Mouse (Mus musculus): ENCODE measurements around the gene Kiss1r. TPM values are rescaled to one million over a fixed set of nuclear protein-coding genes. Genes with fewer than 3 reads are reported as not detected.
A peak's percentile ranks its signal among the peaks of the same experiment; 100 is the strongest.

The Kiss1r gene
- polyA plus RNA-seq, 1 experiment from 2014 or later, result 0.21 TPM

- Histone ChIP-seq H3K27ac (replicated peaks; ENCODE audit: low read depth, low read length) (no peak overlapping the region), H3K4me3 (ENCODE audit: low read depth, low read length) (no peak overlapping the region), H3K9ac (ENCODE audit: low read length) (no peak overlapping the region), H3K4me1 (ENCODE audit: control insufficient read depth, insufficient read depth, low read length) (peaks cover 32% of the 10 kb centered on the region), H3K36me3 (ENCODE audit: control insufficient read depth, insufficient read depth, low read length) (no peaks in the 10 kb centered on the region), H3K4me2 (ENCODE audit: low read depth, severe bottlenecking) (no peak overlapping the region), H3K27me3 (ENCODE audit: control insufficient read depth, insufficient read depth, low read length) (peaks cover 31% of the 10 kb centered on the region), H3K9me3 (ENCODE audit: control insufficient read depth, low read length) (peaks cover 3% of the 10 kb centered on the region; the same call in 1 of the 2 replicates)
- 11% methylated on average over 29 of the region's 29 CpGs for WGBS
- ATAC-seq (ENCODE audit: insufficient number of reproducible peaks, low FRiP score, low TSS enrichment, low read depth), result no peak
- DNase-seq (ENCODE audit: low spot score), result peak; percentile 96
These were observed 8.4 kb downstream of the Kiss1r start for GRCm38 (mm10) chr10:79924998-79925784.

- Histone ChIP-seq H3K4me1 (ENCODE audit: control insufficient read depth, insufficient read depth, low read length) (peaks cover 29% of the 10 kb centered on the region), H3K4me3 (ENCODE audit: low read depth, low read length) (peak overlapping the region; percentile 98), H3K36me3 (ENCODE audit: control insufficient read depth, insufficient read depth, low read length) (peaks cover 4% of the 10 kb centered on the region; the same call in 1 of the 2 replicates), H3K9ac (ENCODE audit: low read length) (peak overlapping the region; percentile 95), H3K9me3 (ENCODE audit: control insufficient read depth, low read length) (peaks cover 3% of the 10 kb centered on the region; the same call in 1 of the 2 replicates), H3K27ac (replicated peaks; ENCODE audit: low read depth, low read length) (0 out of 2 replicates have a peak overlapping the region, but pooled peaks have one; percentile 3), H3K4me2 (ENCODE audit: low read depth, severe bottlenecking) (peak overlapping the region; percentile 81), H3K27me3 (ENCODE audit: control insufficient read depth, insufficient read depth, low read length) (peaks cover 23% of the 10 kb centered on the region)
- 14% methylated on average over 15 of the region's 15 CpGs for WGBS
- ATAC-seq (ENCODE audit: insufficient number of reproducible peaks, low FRiP score, low TSS enrichment, low read depth) (no peak), DNase-seq (ENCODE audit: low spot score) (peak; percentile 56)
These were observed 9.2 kb downstream of the Kiss1r start for GRCm38 (mm10) chr10:79925785-79926490.

- under 1% methylated on average over 63 of the region's 63 CpGs for WGBS
- Histone ChIP-seq H3K27me3 (ENCODE audit: control insufficient read depth, insufficient read depth, low read length) (peaks cover 16% of the 10 kb centered on the region), H3K4me3 (ENCODE audit: low read depth, low read length) (peak within 1 kb of the TSS; percentile 98), H3K36me3 (ENCODE audit: control insufficient read depth, insufficient read depth, low read length) (peaks cover 7% of the 10 kb centered on the region; the same call in 1 of the 2 replicates), H3K9ac (ENCODE audit: low read length) (peak within 1 kb of the TSS; percentile 95), H3K4me1 (ENCODE audit: control insufficient read depth, insufficient read depth, low read length) (peaks cover 28% of the 10 kb centered on the region), H3K4me2 (ENCODE audit: low read depth, severe bottlenecking) (peak within 1 kb of the TSS; percentile 81), H3K9me3 (ENCODE audit: control insufficient read depth, low read length) (peaks cover 3% of the 10 kb centered on the region; the same call in 1 of the 2 replicates), H3K27ac (replicated peaks; ENCODE audit: low read depth, low read length) (peak within 1 kb of the TSS; percentile 91)
- ATAC-seq (ENCODE audit: insufficient number of reproducible peaks, low FRiP score, low TSS enrichment, low read depth) (peak; percentile 74), DNase-seq (ENCODE audit: low spot score) (peak; percentile 95)
These were observed 9.9 kb downstream of the Kiss1r start, which contains the start of gene Arid3a for GRCm38 (mm10) chr10:79926491-79927323. Gene Arid3a, plus strand, starts transcription at chr10:79927043.

GRCm38 (mm10) chr10:79927324-79928029, 10.7 kb downstream of the Kiss1r start:
- under 1% methylated on average over 54 of the region's 54 CpGs for WGBS

GRCm38 (mm10) chr10:79928030-79928694, 11.4 kb downstream of the Kiss1r start:
- DNase-seq (ENCODE audit: low spot score) (peak; percentile 76), ATAC-seq (ENCODE audit: insufficient number of reproducible peaks, low FRiP score, low TSS enrichment, low read depth) (no peak)
- Histone ChIP-seq H3K4me1 (ENCODE audit: control insufficient read depth, insufficient read depth, low read length) (peaks cover 41% of the 10 kb centered on the region), H3K27ac (replicated peaks; ENCODE audit: low read depth, low read length) (peak overlapping the region; percentile 91), H3K36me3 (ENCODE audit: control insufficient read depth, insufficient read depth, low read length) (peaks cover 7% of the 10 kb centered on the region; the same call in 1 of the 2 replicates), H3K4me3 (ENCODE audit: low read depth, low read length) (peak overlapping the region; percentile 98), H3K9ac (ENCODE audit: low read length) (peak overlapping the region; percentile 95), H3K27me3 (ENCODE audit: control insufficient read depth, insufficient read depth, low read length) (peaks cover 2% of the 10 kb centered on the region; the same call in 1 of the 2 replicates), H3K9me3 (ENCODE audit: control insufficient read depth, low read length) (no peaks in the 10 kb centered on the region), H3K4me2 (ENCODE audit: low read depth, severe bottlenecking) (peak overlapping the region; percentile 81)
- under 1% methylated on average over 28 of the region's 29 CpGs for WGBS

More at GRCm38 (mm10) chr10:79927324-79928029, 10.7 kb downstream of the Kiss1r start:
- Histone ChIP-seq H3K27ac (replicated peaks; ENCODE audit: low read depth, low read length) (peak overlapping the region; percentile 91), H3K27me3 (ENCODE audit: control insufficient read depth, insufficient read depth, low read length) (peaks cover 8% of the 10 kb centered on the region), H3K4me3 (ENCODE audit: low read depth, low read length) (peak overlapping the region; percentile 98), H3K4me2 (ENCODE audit: low read depth, severe bottlenecking) (peak overlapping the region; percentile 81), H3K36me3 (ENCODE audit: control insufficient read depth, insufficient read depth, low read length) (peaks cover 7% of the 10 kb centered on the region; the same call in 1 of the 2 replicates), H3K9me3 (ENCODE audit: control insufficient read depth, low read length) (peaks cover 2% of the 10 kb centered on the region; the same call in 1 of the 2 replicates), H3K9ac (ENCODE audit: low read length) (peak overlapping the region; percentile 95), H3K4me1 (ENCODE audit: control insufficient read depth, insufficient read depth, low read length) (peaks cover 34% of the 10 kb centered on the region)
- DNase-seq (ENCODE audit: low spot score), result peak; percentile 80
- ATAC-seq (ENCODE audit: insufficient number of reproducible peaks, low FRiP score, low TSS enrichment, low read depth), result peak; percentile 15; the same call in 1 of the 2 replicates

- DNase-seq (ENCODE audit: low spot score) (peak; percentile 57), ATAC-seq (ENCODE audit: insufficient number of reproducible peaks, low FRiP score, low TSS enrichment, low read depth) (no peak)
- 8% methylated on average over 9 of the region's 9 CpGs for WGBS
- peak overlapping the region; percentile 98 for H3K4me3 ChIP-seq (ENCODE audit: low read depth, low read length)
- H3K9ac ChIP-seq (ENCODE audit: low read length), result peak overlapping the region; percentile 60
- no peaks in the 10 kb centered on the region for H3K27me3 ChIP-seq (ENCODE audit: control insufficient read depth, insufficient read depth, low read length)
- no peaks in the 10 kb centered on the region for H3K9me3 ChIP-seq (ENCODE audit: control insufficient read depth, low read length)
- peaks cover 50% of the 10 kb centered on the region for H3K4me1 ChIP-seq (ENCODE audit: control insufficient read depth, insufficient read depth, low read length)
- peak overlapping the region; percentile 81 for H3K4me2 ChIP-seq (ENCODE audit: low read depth, severe bottlenecking)
- H3K36me3 ChIP-seq (ENCODE audit: control insufficient read depth, insufficient read depth, low read length), result peaks cover 7% of the 10 kb centered on the region; the same call in 1 of the 2 replicates
- peak overlapping the region; percentile 91 for H3K27ac ChIP-seq (replicated peaks; ENCODE audit: low read depth, low read length)
These were observed 12.3 kb downstream of the Kiss1r start for GRCm38 (mm10) chr10:79928907-79929701.

Data from limb, embryonic 11.5 days (tissue).